Mouse (Mus musculus): ENCODE measurements around the gene Adap1. TPM values are rescaled to one million over a fixed set of nuclear protein-coding genes. Genes with fewer than 3 reads are reported as not detected.

Adap1 gene
- polyA plus RNA-seq, 1 experiment from 2014 or later = 2.3 TPM

DNA sequence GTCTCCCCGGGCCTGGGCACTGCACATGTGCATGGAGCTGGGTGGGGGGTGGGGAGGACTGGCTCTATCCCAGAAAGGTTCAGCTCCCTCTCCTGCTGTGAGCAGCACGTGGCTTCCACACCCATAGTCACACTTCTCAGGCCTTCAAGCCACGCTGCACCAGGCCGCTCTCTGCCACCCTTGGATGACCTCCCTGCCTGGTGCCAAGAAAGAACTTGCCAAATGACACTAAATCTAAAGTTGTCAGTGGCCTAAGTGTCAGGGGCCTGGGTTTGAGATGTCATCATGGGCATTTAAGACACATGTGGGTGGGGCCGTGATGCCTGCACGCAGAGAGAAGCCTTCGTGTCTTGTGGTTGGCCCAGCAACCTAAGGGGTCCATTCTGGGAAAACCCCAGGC, 5.0 kb downstream of the Adap1 start:
- Histone ChIP-seq H3K9ac (ENCODE audit: low read length) (no peak overlapping the region), H3K4me1 (ENCODE audit: control insufficient read depth in 2 of 2, insufficient read depth in 2 of 2, low read length in 2 of 2) (peaks cover 7 to 13% of the 10 kb centered on the region in 2 experiments; a peak in 3 of 4 replicates), H3K4me2 (ENCODE audit: low read length) (no peak overlapping the region), H3K4me3 (ENCODE audit: control insufficient read depth in 1 of 2, insufficient read depth in 1 of 2, low read depth in 1 of 2, low read length in 2 of 2) (no peak overlapping the region), H3K27ac (replicated peaks in 1 of 2; ENCODE audit: control insufficient read depth in 1 of 2, insufficient read depth in 1 of 2, low read depth in 2 of 2, low read length in 2 of 2) (no peak overlapping the region), H3K9me3 (ENCODE audit: control insufficient read depth, low read length) (no peaks in the 10 kb centered on the region), H3K27me3 (ENCODE audit: control insufficient read depth, insufficient read depth, low read length) (peaks cover 23% of the 10 kb centered on the region), H3K36me3 (ENCODE audit: control insufficient read depth, insufficient read depth, low read length) (no peaks in the 10 kb centered on the region)
- 77% methylated on average over 7 of the region's 7 CpGs for WGBS
- no peak for ATAC-seq (ENCODE audit: insufficient number of reproducible peaks, insufficient read depth, low FRiP score, low read depth)

DNA sequence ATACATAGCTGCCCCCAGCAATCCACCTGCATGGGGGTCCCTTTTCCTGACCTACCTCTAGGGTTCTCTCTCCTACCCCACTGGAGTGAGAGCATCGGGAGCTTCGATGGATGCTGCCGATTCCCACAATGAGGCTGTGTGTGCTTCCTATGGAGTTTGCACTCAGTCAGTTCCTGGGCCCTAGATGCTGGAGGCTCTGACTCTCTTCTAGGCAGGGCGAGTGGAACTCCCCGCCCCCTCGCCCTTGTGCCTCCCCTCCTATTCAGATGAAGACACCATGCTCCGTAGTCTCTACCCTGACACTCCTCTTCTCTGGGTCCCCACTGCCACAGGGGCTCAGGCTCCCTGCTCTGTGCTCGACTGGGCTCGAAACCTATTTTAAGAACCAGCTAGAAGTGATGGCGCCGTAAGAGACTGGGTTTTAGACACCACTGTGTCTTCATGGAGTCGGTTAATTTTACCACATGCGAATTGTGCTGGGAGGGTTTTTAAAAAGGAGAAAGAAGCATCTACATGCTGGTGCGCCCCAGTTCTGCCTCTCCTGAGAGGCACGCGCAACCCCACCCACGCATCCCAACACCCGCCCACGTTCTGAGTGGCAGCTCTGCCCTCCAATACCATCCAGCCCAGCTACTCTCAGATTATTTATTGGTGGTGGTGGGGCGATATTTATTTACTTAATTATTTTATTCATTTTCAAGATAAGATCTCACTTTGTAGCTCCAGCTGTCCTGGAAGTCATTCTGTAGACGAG, 7.5 kb downstream of the Adap1 start:
- H3K9ac ChIP-seq (ENCODE audit: low read length) = no peak overlapping the region
- ATAC-seq (ENCODE audit: insufficient number of reproducible peaks, insufficient read depth, low FRiP score, low read depth) = no peak
- no peak overlapping the region for H3K27ac ChIP-seq (replicated peaks in 1 of 2; ENCODE audit: control insufficient read depth in 1 of 2, insufficient read depth in 1 of 2, low read depth in 2 of 2, low read length in 2 of 2)
- peaks cover 3% of the 10 kb centered on the region; the same call in 1 of the 2 replicates for H3K27me3 ChIP-seq (ENCODE audit: control insufficient read depth, insufficient read depth, low read length)
- 60% methylated on average over 21 of the region's 21 CpGs for WGBS
- no peaks in the 10 kb centered on the region for H3K4me1 ChIP-seq (ENCODE audit: control insufficient read depth in 2 of 2, insufficient read depth in 2 of 2, low read length in 2 of 2)
- 0 out of 2 replicates have a peak overlapping the region, but pooled peaks have one; percentile 11 for H3K4me2 ChIP-seq (ENCODE audit: low read length)
- no peaks in the 10 kb centered on the region for H3K36me3 ChIP-seq (ENCODE audit: control insufficient read depth, insufficient read depth, low read length)
- H3K9me3 ChIP-seq (ENCODE audit: control insufficient read depth, low read length) = no peaks in the 10 kb centered on the region
- no peak overlapping the region for H3K4me3 ChIP-seq (ENCODE audit: control insufficient read depth in 1 of 2, insufficient read depth in 1 of 2, low read depth in 1 of 2, low read length in 2 of 2)

GRCm38 (mm10) chr5:139316982-139317675, 8.3 kb downstream of the Adap1 start:
- H3K27ac ChIP-seq (replicated peaks in 1 of 2; ENCODE audit: control insufficient read depth in 1 of 2, insufficient read depth in 1 of 2, low read depth in 2 of 2, low read length in 2 of 2) = no peak overlapping the region
- H3K36me3 ChIP-seq (ENCODE audit: control insufficient read depth, insufficient read depth, low read length) = no peaks in the 10 kb centered on the region
- H3K27me3 ChIP-seq (ENCODE audit: control insufficient read depth, insufficient read depth, low read length) = 0 out of 2 replicates have a peak, but pooled peaks cover 3% of the 10 kb centered on the region
- H3K4me1 ChIP-seq (ENCODE audit: control insufficient read depth in 2 of 2, insufficient read depth in 2 of 2, low read length in 2 of 2) = no peaks in the 10 kb centered on the region
- H3K9me3 ChIP-seq (ENCODE audit: control insufficient read depth, low read length) = no peaks in the 10 kb centered on the region
- H3K4me3 ChIP-seq (ENCODE audit: control insufficient read depth in 1 of 2, insufficient read depth in 1 of 2, low read depth in 1 of 2, low read length in 2 of 2) = no peak overlapping the region
- H3K9ac ChIP-seq (ENCODE audit: low read length) = no peak overlapping the region
- H3K4me2 ChIP-seq (ENCODE audit: low read length) = no peak overlapping the region
- ATAC-seq (ENCODE audit: insufficient number of reproducible peaks, insufficient read depth, low FRiP score, low read depth) = no peak
- WGBS = 68% methylated on average over 6 of the region's 6 CpGs

- H3K4me2 ChIP-seq (ENCODE audit: low read length) = no peak overlapping the region
- H3K9ac ChIP-seq (ENCODE audit: low read length) = no peak overlapping the region
- no peak overlapping the region for H3K27ac ChIP-seq (replicated peaks in 1 of 2; ENCODE audit: control insufficient read depth in 1 of 2, insufficient read depth in 1 of 2, low read depth in 2 of 2, low read length in 2 of 2)
- H3K27me3 ChIP-seq (ENCODE audit: control insufficient read depth, insufficient read depth, low read length) = 0 out of 2 replicates have a peak, but pooled peaks cover 3% of the 10 kb centered on the region
- no peaks in the 10 kb centered on the region for H3K36me3 ChIP-seq (ENCODE audit: control insufficient read depth, insufficient read depth, low read length)
- no peak for ATAC-seq (ENCODE audit: insufficient number of reproducible peaks, insufficient read depth, low FRiP score, low read depth)
- H3K9me3 ChIP-seq (ENCODE audit: control insufficient read depth, low read length) = no peaks in the 10 kb centered on the region
- 83% methylated on average over 12 of the region's 12 CpGs for WGBS
- H3K4me3 ChIP-seq (ENCODE audit: control insufficient read depth in 1 of 2, insufficient read depth in 1 of 2, low read depth in 1 of 2, low read length in 2 of 2) = no peak overlapping the region
- H3K4me1 ChIP-seq (ENCODE audit: control insufficient read depth in 2 of 2, insufficient read depth in 2 of 2, low read length in 2 of 2) = no peaks in the 10 kb centered on the region
These were observed 10.3 kb downstream of the Adap1 start for GRCm38 (mm10) chr5:139314941-139315642.

GRCm38 (mm10) chr5:139313536-139313935, 11.9 kb downstream of the Adap1 start:
- Histone ChIP-seq H3K36me3 (ENCODE audit: control insufficient read depth, insufficient read depth, low read length) (no peaks in the 10 kb centered on the region), H3K27me3 (ENCODE audit: control insufficient read depth, insufficient read depth, low read length) (no peaks in the 10 kb centered on the region), H3K27ac (replicated peaks in 1 of 2; ENCODE audit: control insufficient read depth in 1 of 2, insufficient read depth in 1 of 2, low read depth in 2 of 2, low read length in 2 of 2) (no peak overlapping the region), H3K4me3 (ENCODE audit: control insufficient read depth in 1 of 2, insufficient read depth in 1 of 2, low read depth in 1 of 2, low read length in 2 of 2) (no peak overlapping the region), H3K4me2 (ENCODE audit: low read length) (no peak overlapping the region), H3K9me3 (ENCODE audit: control insufficient read depth, low read length) (no peaks in the 10 kb centered on the region), H3K4me1 (ENCODE audit: control insufficient read depth in 2 of 2, insufficient read depth in 2 of 2, low read length in 2 of 2) (no peaks in the 10 kb centered on the region), H3K9ac (ENCODE audit: low read length) (no peak overlapping the region)
- ATAC-seq (ENCODE audit: insufficient number of reproducible peaks, insufficient read depth, low FRiP score, low read depth) = no peak
- 84% methylated on average over 9 of the region's 9 CpGs for WGBS

DNA sequence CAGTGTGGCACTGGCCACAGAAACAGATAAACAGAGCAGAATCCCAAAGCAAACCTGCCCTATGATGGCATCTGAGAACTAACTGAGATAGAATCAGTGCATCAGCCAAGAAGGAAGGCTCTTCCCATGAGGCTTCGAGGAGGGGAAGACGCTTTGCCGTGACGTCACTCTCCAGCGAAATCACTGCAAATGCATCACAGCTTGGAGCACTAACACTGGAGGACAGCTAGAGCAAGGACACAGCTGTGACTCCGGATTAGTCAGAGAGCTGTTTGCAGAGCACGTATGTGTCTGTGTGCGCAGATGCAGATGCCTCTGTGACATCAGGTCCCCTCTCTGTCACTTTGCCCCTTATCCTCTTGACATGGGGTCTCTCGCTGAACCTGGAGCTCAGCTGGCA, 13.6 kb downstream of the Adap1 start:
- no peak for ATAC-seq (ENCODE audit: insufficient number of reproducible peaks, insufficient read depth, low FRiP score, low read depth)
- Histone ChIP-seq H3K9ac (ENCODE audit: low read length) (no peak overlapping the region), H3K27ac (replicated peaks in 1 of 2; ENCODE audit: control insufficient read depth in 1 of 2, insufficient read depth in 1 of 2, low read depth in 2 of 2, low read length in 2 of 2) (no peak overlapping the region), H3K36me3 (ENCODE audit: control insufficient read depth, insufficient read depth, low read length) (no peaks in the 10 kb centered on the region), H3K4me2 (ENCODE audit: low read length) (no peak overlapping the region), H3K27me3 (ENCODE audit: control insufficient read depth, insufficient read depth, low read length) (no peaks in the 10 kb centered on the region), H3K9me3 (ENCODE audit: control insufficient read depth, low read length) (no peaks in the 10 kb centered on the region), H3K4me1 (ENCODE audit: control insufficient read depth in 2 of 2, insufficient read depth in 2 of 2, low read length in 2 of 2) (no peaks in the 10 kb centered on the region), H3K4me3 (ENCODE audit: control insufficient read depth in 1 of 2, insufficient read depth in 1 of 2, low read depth in 1 of 2, low read length in 2 of 2) (no peak overlapping the region)
- 84% methylated on average over 9 of the region's 9 CpGs for WGBS

DNA sequence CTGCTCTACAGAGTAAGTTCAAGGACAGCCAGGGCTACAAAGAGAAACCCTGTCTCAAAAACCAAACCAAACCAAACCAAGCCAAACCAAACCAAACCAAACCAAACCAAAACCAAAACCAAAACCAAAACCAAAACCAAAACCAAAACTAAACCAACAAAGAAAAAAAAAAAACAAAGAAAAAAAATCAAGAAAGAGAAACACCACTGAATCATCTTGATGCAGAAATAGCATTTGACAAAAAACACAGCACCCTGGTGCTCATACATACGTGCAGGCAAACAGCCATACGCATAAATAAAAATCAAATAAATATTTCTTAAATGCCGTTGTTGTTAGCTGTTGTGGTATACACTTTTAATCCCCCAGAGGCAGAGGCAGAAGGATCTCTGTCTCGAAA, 14.9 kb downstream of the Adap1 start:
- WGBS = 88% methylated on average over 4 of the region's 4 CpGs
- Histone ChIP-seq H3K9me3 (ENCODE audit: control insufficient read depth, low read length) (no peaks in the 10 kb centered on the region), H3K4me1 (ENCODE audit: control insufficient read depth in 2 of 2, insufficient read depth in 2 of 2, low read length in 2 of 2) (no peaks in the 10 kb centered on the region), H3K4me3 (ENCODE audit: control insufficient read depth in 1 of 2, insufficient read depth in 1 of 2, low read depth in 1 of 2, low read length in 2 of 2) (no peak overlapping the region), H3K27ac (replicated peaks in 1 of 2; ENCODE audit: control insufficient read depth in 1 of 2, insufficient read depth in 1 of 2, low read depth in 2 of 2, low read length in 2 of 2) (no peak overlapping the region), H3K36me3 (ENCODE audit: control insufficient read depth, insufficient read depth, low read length) (no peaks in the 10 kb centered on the region), H3K27me3 (ENCODE audit: control insufficient read depth, insufficient read depth, low read length) (no peaks in the 10 kb centered on the region), H3K9ac (ENCODE audit: low read length) (no peak overlapping the region), H3K4me2 (ENCODE audit: low read length) (no peak overlapping the region)
- ATAC-seq (ENCODE audit: insufficient number of reproducible peaks, insufficient read depth, low FRiP score, low read depth) = no peak

Measured in heart, embryonic 14.5 days (tissue).